Mouse (Mus musculus) liver, postnatal 0 days (tissue): ENCODE measurements around the gene Sgcb. TPM values are rescaled to one million over a fixed set of nuclear protein-coding genes. Genes with fewer than 3 reads are reported as not detected.
"Not testable (repeated sequence)": the region's sequence is repeated elsewhere in the genome, so short reads cannot be mapped to it uniquely, and the experiment has no call there.

ENCODE experiments used
- ATAC-seq: fragments of 200-750 bp; cut with Nextera tagmentation; 2 replicates; pipeline ENCODE4 v1.8.0; 2017; ENCODE audit warnings: mild to moderate bottlenecking, moderate library complexity
- DNase-seq: peaks from one replicate; pipeline ENCODE4 v3.0.0-alpha.2; 2016
- H3K27ac ChIP-seq: fragments of 300-500 bp; sonication (generic); 2 replicates; pipeline ENCODE4 v1.5.1; 2014; ENCODE audit warnings: antibody characterized with exemption, moderate library complexity, mild to moderate bottlenecking, low read depth
- H3K27me3 ChIP-seq: fragments of 300-500 bp; sonication (generic); 2 replicates; pipeline ENCODE4 v1.6.1; 2014; ENCODE audit warnings: low read length, control low read depth, mixed read lengths; ENCODE audit not compliant: insufficient read depth
- H3K36me3 ChIP-seq: fragments of 300-500 bp; sonication (generic); replicated peaks from 2 replicates; pipeline ENCODE4 v1.6.1; 2014; ENCODE audit warnings: mild to moderate bottlenecking, control low read depth, low read length, moderate library complexity, mixed read lengths; ENCODE audit not compliant: insufficient read depth
- H3K4me1 ChIP-seq: fragments of 300-500 bp; sonication (generic); 2 replicates; pipeline ENCODE4 v1.6.1; 2014; ENCODE audit warnings: antibody characterized with exemption, mild to moderate bottlenecking, control low read depth; ENCODE audit not compliant: insufficient read depth
- H3K4me2 ChIP-seq: fragments of 300-500 bp; sonication (generic); 2 replicates; pipeline ENCODE4 v1.6.1; 2014; ENCODE audit warnings: low read depth, mild to moderate bottlenecking, low read length, moderate library complexity, mixed read lengths
- H3K4me3 ChIP-seq: fragments of 300-500 bp; sonication (generic); 2 replicates; pipeline ENCODE4 v1.5.1; 2014; ENCODE audit warnings: low read depth, low read length
- H3K9ac ChIP-seq: fragments of 300-500 bp; sonication (generic); replicated peaks from 2 replicates; pipeline ENCODE4 v1.6.1; 2014; ENCODE audit warnings: mild to moderate bottlenecking, moderate library complexity
- H3K9me3 ChIP-seq: fragments of 300-500 bp; sonication (generic); 2 replicates; pipeline ENCODE4 v1.6.1; 2016; ENCODE audit warnings: mild to moderate bottlenecking, control low read depth, low read length, mixed read lengths
- CTCF ChIP-seq: sonication (generic); IDR thresholded peaks from 2 replicates; pipeline ENCODE4 v1.5.1; 2016; ENCODE audit warnings: antibody characterized with exemption, low read depth
- EP300 ChIP-seq: IDR thresholded peaks from 2 replicates; pipeline ENCODE4 v1.6.1; 2016; ENCODE audit warnings: antibody characterized with exemption, low read depth, mild to moderate bottlenecking
- WGBS: fragments of 180-500 bp; shearing (Covaris S2); extraction: QIAGEN DNeasy Blood & Tissue Kit; methylation state at CpG from one replicate; pipeline ENCODE4 v1.1.7; 2014; ENCODE audit not compliant: insufficient replicate concordance; 5-methylcytosine and 5-hydroxymethylcytosine counted together
- polyA plus RNA-seq: library from polyadenylated mRNA; unstranded; fragments of >200 nt; fragmentation: Nextera tagmentation; extraction: Ambion mirVana; gene quantifications from 2 replicates; pipeline ENCODE4 v1.2.1, GENCODE M21; 2015

Gene Sgcb
- polyA plus RNA-seq, 1 experiment from 2014 or later = 2.3 TPM

GRCm38 (mm10) chr5:73598943-73599695 is 48.5 kb downstream of the Sgcb start:
- no peak for DNase-seq
- Histone ChIP-seq H3K9ac (no peak overlapping the region), H3K27me3 (no peaks in the 10 kb centered on the region), H3K4me3 (no peak overlapping the region), H3K4me1 (no peaks in the 10 kb centered on the region), H3K9me3 (no peaks in the 10 kb centered on the region), H3K27ac (no peak overlapping the region), H3K36me3 (no peaks in the 10 kb centered on the region), H3K4me2 (no peak overlapping the region)
- no peak for TF ChIP-seq EP300
- no peak for TF ChIP-seq CTCF
- 52% methylated on average over 5 of the region's 5 CpGs for WGBS
- no peak for ATAC-seq

GRCm38 (mm10) chr5:73587119-73587518 is 60.5 kb downstream of the Sgcb start:
- Histone ChIP-seq H3K36me3 (no peaks in the 10 kb centered on the region), H3K4me3 (no peak overlapping the region), H3K4me2 (no peak overlapping the region), H3K9me3 (no peaks in the 10 kb centered on the region), H3K27ac (no peak overlapping the region), H3K9ac (no peak overlapping the region), H3K4me1 (no peaks in the 10 kb centered on the region), H3K27me3 (no peaks in the 10 kb centered on the region)
- DNase-seq (no peak), ATAC-seq (no peak)
- TF ChIP-seq EP300 (no peak), CTCF (no peak)
- WGBS = 65% methylated on average over 3 of the region's 3 CpGs

GRCm38 (mm10) chr5:73586597-73586996 is 61.0 kb downstream of the Sgcb start:
- Histone ChIP-seq H3K4me2 (no peak overlapping the region), H3K9me3 (no peaks in the 10 kb centered on the region), H3K4me3 (no peak overlapping the region), H3K27ac (no peak overlapping the region), H3K9ac (no peak overlapping the region), H3K4me1 (no peaks in the 10 kb centered on the region), H3K27me3 (no peaks in the 10 kb centered on the region), H3K36me3 (no peaks in the 10 kb centered on the region)
- WGBS = 64% methylated on average over 4 of the region's 4 CpGs
- TF ChIP-seq EP300 = no peak
- TF ChIP-seq CTCF = no peak
- ATAC-seq (no peak), DNase-seq (no peak)

GRCm38 (mm10) chr5:73585212-73586115 is 62.1 kb downstream of the Sgcb start:
- ATAC-seq = no peak
- H3K9ac ChIP-seq = no peak overlapping the region
- H3K9me3 ChIP-seq = no peaks in the 10 kb centered on the region
- no peak for TF ChIP-seq EP300
- no peak for TF ChIP-seq CTCF
- 51% methylated on average over 7 of the region's 7 CpGs for WGBS
- H3K27me3 ChIP-seq = no peaks in the 10 kb centered on the region
- DNase-seq = no peak
- no peak overlapping the region for H3K4me2 ChIP-seq
- no peak overlapping the region for H3K4me3 ChIP-seq
- no peak overlapping the region for H3K27ac ChIP-seq
- no peaks in the 10 kb centered on the region for H3K4me1 ChIP-seq
- no peaks in the 10 kb centered on the region for H3K36me3 ChIP-seq

- H3K4me1 ChIP-seq, H3K36me3 ChIP-seq, ATAC-seq, H3K27ac ChIP-seq, H3K4me3 ChIP-seq, H3K9ac ChIP-seq, H3K27me3 ChIP-seq, DNase-seq, H3K4me2 ChIP-seq, H3K9me3 ChIP-seq: not testable (repeated sequence)
- 77% methylated on average over 6 of the region's 6 CpGs for WGBS
Measured at GRCm38 (mm10) chr5:73584011-73584410, 63.6 kb downstream of the Sgcb start.

Other genes with a start within 250 kb of the Sgcb start
- gene Cwh43, start 241.7 kb downstream of the Sgcb start, polyA plus RNA-seq = not detected in 2 replicates
- 4.1 and 5.7 TPM in 2 replicates for gene Dcun1d4, start 166.8 kb downstream of the Sgcb start, polyA plus RNA-seq
- not detected in 2 replicates for gene Lrrc66, start 15.3 kb downstream of the Sgcb start, polyA plus RNA-seq
- gene Spata18, start 3.6 kb upstream of the Sgcb start, polyA plus RNA-seq = not detected in 2 replicates